In the genomic region with DNA sequence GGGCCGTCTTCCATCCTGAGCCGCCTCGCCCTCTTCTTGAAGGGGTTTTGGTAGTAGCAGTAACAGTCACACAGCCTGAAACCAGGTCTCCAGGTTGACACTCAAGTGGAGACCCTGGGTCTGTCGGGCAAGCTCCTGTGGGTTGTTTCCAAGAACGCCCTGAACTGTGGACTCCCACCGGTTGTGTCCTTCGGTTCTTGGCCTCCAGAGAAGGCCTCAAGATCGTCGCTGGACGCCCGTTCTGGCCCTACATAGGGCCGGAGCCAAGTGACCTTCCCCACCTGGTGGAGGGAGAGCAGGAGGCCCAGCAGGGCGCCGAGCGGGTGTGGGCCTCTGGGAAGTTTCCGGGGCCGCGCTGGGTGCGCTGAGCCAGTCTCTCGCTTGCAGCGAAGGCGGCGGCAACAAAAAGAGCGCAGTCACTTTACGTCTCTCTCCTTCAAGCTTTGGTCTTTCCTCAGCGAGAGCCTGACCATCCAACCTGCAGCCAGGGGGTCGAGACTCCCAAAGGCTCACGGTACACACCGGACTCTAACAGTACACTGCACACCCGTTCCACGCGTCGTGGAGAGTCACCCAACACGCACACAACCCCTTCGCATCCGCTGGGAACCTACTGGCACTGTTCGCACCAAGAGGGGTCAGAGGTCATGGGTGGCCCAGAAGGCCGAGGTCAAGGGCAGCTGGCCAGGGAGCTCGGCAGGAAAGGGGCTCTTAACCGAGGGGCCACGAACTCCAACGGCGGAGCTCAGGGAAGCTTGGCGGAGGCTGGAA, we compare ENCODE assay signal across 8 mouse cellular contexts. TPM values are rescaled to one million over a fixed set of nuclear protein-coding genes. Genes with fewer than 3 reads are reported as not detected.
A peak's percentile ranks its signal among the peaks of the same experiment; 100 is the strongest.
DNase-seq lines count a peak whose midpoint lies in the region; ATAC-seq lines count a peak whose summit lies in the region.

No protein-coding gene starts in this region.

- H3K9me3 ChIP-seq in embryonic facial prominence, embryonic 12.5 days: no peaks in the 10 kb centered on the region
- H3K9me3 ChIP-seq in hindbrain, embryonic 14.5 days (ENCODE audit: control insufficient read depth, low read length): no peaks in the 10 kb centered on the region

- H3K4me2 ChIP-seq in embryonic facial prominence, embryonic 12.5 days (replicated peaks): peak overlapping the region; percentile 85
- H3K4me2 ChIP-seq in hindbrain, embryonic 14.5 days (replicated peaks): peak overlapping the region; percentile 57

- 4% methylated on average over 44 of the region's 44 CpGs for WGBS in embryonic facial prominence, embryonic 12.5 days
- 6% methylated on average over 44 of the region's 44 CpGs for whole genome bisulfite sequencing in hindbrain, embryonic 14.5 days

- H3K36me3 ChIP-seq in embryonic facial prominence, embryonic 12.5 days: no peaks in the 10 kb centered on the region
- H3K36me3 ChIP-seq in hindbrain, embryonic 14.5 days (replicated peaks; ENCODE audit: control insufficient read depth, insufficient read depth): no peaks in the 10 kb centered on the region

- peak overlapping the region; percentile 97 for H3K27ac ChIP-seq in embryonic facial prominence, embryonic 12.5 days
- H3K27ac ChIP-seq in hindbrain, embryonic 14.5 days: peak overlapping the region; percentile 85

- peaks cover 55% of the 10 kb centered on the region for H3K4me1 ChIP-seq in embryonic facial prominence, embryonic 12.5 days
- H3K4me1 ChIP-seq in hindbrain, embryonic 14.5 days (replicated peaks; ENCODE audit: control insufficient read depth, insufficient read depth, low read length): peaks cover 9% of the 10 kb centered on the region; the same call in 1 of the 2 replicates

- H3K9ac ChIP-seq in embryonic facial prominence, embryonic 12.5 days: peak overlapping the region; percentile 95
- H3K9ac ChIP-seq in hindbrain, embryonic 14.5 days: peak overlapping the region; percentile 63

- DNase-seq in adrenal gland, postnatal 10 days: peak; percentile 45
- no peak for DNase-seq in adrenal gland, postnatal 4 days (ENCODE audit: low spot score in 2 of 2)
- DNase-seq in hindbrain, embryonic 14.5 days (ENCODE audit: low spot score): no peak
- peak; percentile 20 for DNase-seq in lung, postnatal 10 days
- DNase-seq in Muller cell, postnatal 12 days (ENCODE audit: inconsistent ontology term): no peak
- DNase-seq in gastrocnemius, adult 18-20 months (ENCODE audit: low spot score): no peak

- no peak for ATAC-seq in embryonic facial prominence, embryonic 12.5 days (ENCODE audit: insufficient number of reproducible peaks, insufficient read depth, low FRiP score, low TSS enrichment)
- ATAC-seq in hindbrain, embryonic 14.5 days (ENCODE audit: low FRiP score): no peak
- ATAC-seq in granulocyte monocyte progenitor cell, adult 5-6 weeks (replicated peaks; ENCODE audit: poor library complexity, severe bottlenecking): no peak

- H3K4me3 ChIP-seq in embryonic facial prominence, embryonic 12.5 days: peak overlapping the region; percentile 77
- H3K4me3 ChIP-seq in hindbrain, embryonic 14.5 days (replicated peaks; ENCODE audit: low read length): peak overlapping the region; percentile 43

- peaks cover 40% of the 10 kb centered on the region for H3K27me3 ChIP-seq in embryonic facial prominence, embryonic 12.5 days
- peaks cover 89% of the 10 kb centered on the region for H3K27me3 ChIP-seq in hindbrain, embryonic 14.5 days (ENCODE audit: control insufficient read depth, insufficient read depth, low read length)

RNA-seq across cellular contexts. Expression of a gene that starts 2.0 kb away (rescaled TPM):
- total RNA-seq in adrenal gland, postnatal 10 days (2021): 10 to 100 TPM in 1 of 2 experiments, 1 to 10 TPM in 1; 9.0 to 17.8 TPM
- total RNA-seq in adrenal gland, postnatal 4 days (2021): 10 to 100 TPM; 10.3 to 17.3 TPM
- polyA plus RNA-seq in embryonic facial prominence, embryonic 12.5 days (2016; fragmentation: Nextera tagmentation; extraction: Ambion mirVana): 41.5 and 45.7 TPM in 2 replicates
- 13.2 and 15.6 TPM in 2 replicates for polyA plus RNA-seq in hindbrain, embryonic 14.5 days (2014; fragmentation: Nextera tagmentation; extraction: Ambion mirVana)
- 2.5 and 3.7 TPM in 2 replicates for total RNA-seq in granulocyte monocyte progenitor cell, adult 5-6 weeks (2014; fragmentation: Nextera tagmentation)
- 1.4 and 3.1 TPM in 2 replicates for total RNA-seq in granulocyte monocyte progenitor cell, adult 5-6 weeks (2017)
- total RNA-seq in gastrocnemius, adult 18-20 months (2021): 1 to 10 TPM; 1.4 to 2.0 TPM

RNA-seq across cellular contexts. Expression of a gene that starts 33.0 kb away (rescaled TPM):
- total RNA-seq in adrenal gland, postnatal 10 days (2021): not detected
- total RNA-seq in adrenal gland, postnatal 4 days (2021): not detected
- polyA plus RNA-seq in embryonic facial prominence, embryonic 12.5 days (2016; fragmentation: Nextera tagmentation; extraction: Ambion mirVana): not detected in 2 replicates
- not detected in 2 replicates for polyA plus RNA-seq in hindbrain, embryonic 14.5 days (2014; fragmentation: Nextera tagmentation; extraction: Ambion mirVana)
- not detected in 2 replicates for total RNA-seq in granulocyte monocyte progenitor cell, adult 5-6 weeks (2014; fragmentation: Nextera tagmentation)
- total RNA-seq in granulocyte monocyte progenitor cell, adult 5-6 weeks (2017): not detected in 2 replicates
- total RNA-seq in gastrocnemius, adult 18-20 months (2021): not detected

Comparison
In these comparisons a context has a peak if more than half of its experiments do, and no peak if none do; other contexts are left out.
1. DNase-seq: peak in adrenal gland, postnatal 10 days (single experiment) and lung, postnatal 10 days (single experiment); none in adrenal gland, postnatal 4 days (0 of 2), hindbrain, embryonic 14.5 days (single experiment), Muller cell, postnatal 12 days (single experiment) and gastrocnemius, adult 18-20 months (single experiment).